Mouse (Mus musculus) layer of hippocampus, postnatal 14 days (tissue): ENCODE data around the gene Gpr107. TPM values are rescaled to one million over a fixed set of nuclear protein-coding genes. Genes with fewer than 3 reads are reported as not detected.

ENCODE experiments used
- total RNA-seq, 2 experiments: library from RNA; stranded (reverse); gene quantifications; 2 replicates each; pipeline ENCODE4 v1.2.3; 2021

Gpr107 gene
- total RNA-seq, 2 experiments from 2014 or later, result 48.6 to 52.8 TPM

Other genes with a start within 250 kb of the Gpr107 start
- gene Ptges, start 222.5 kb upstream of the Gpr107 start, total RNA-seq, result 1 to 10 TPM; 4.4 to 5.8 TPM
- gene Tor1b, start 199.4 kb upstream of the Gpr107 start, total RNA-seq, result 10 to 100 TPM; 38.8 TPM
- 10 to 100 TPM; 47.0 to 54.0 TPM for gene Tor1a, start 184.4 kb upstream of the Gpr107 start, total RNA-seq
- gene BC005624, start 170.1 kb upstream of the Gpr107 start, total RNA-seq, result 10 to 100 TPM; 51.0 to 52.8 TPM
- gene Usp20, start 170.0 kb upstream of the Gpr107 start, total RNA-seq, result 10 to 100 TPM; 84.0 to 85.6 TPM
- 100 to 1,000 TPM in 1 of 2 experiments, 10 to 100 TPM in 1; 98.9 to 105 TPM for gene Fnbp1, start 10.3 kb upstream of the Gpr107 start, total RNA-seq
- 100 to 1,000 TPM; 173 to 197 TPM for gene Ncs1, start 93.5 kb downstream of the Gpr107 start, total RNA-seq
- under 1 TPM; 0.30 to 0.69 TPM for gene Hmcn2, start 162.1 kb downstream of the Gpr107 start, total RNA-seq